Mouse (Mus musculus) R1 (cell line): Measurements from ENCODE around the gene Lrrc45.
"Not testable (repeated sequence)": the region's sequence is repeated elsewhere in the genome, so short reads cannot be mapped to it uniquely, and the experiment has no call there.

ENCODE experiments used
- DNase-seq: peaks from one replicate; pipeline ENCODE4 v3.0.0-alpha.2; 2018; ENCODE audit warnings: low read depth, low spot score

Gene Lrrc45

GRCm38 (mm10) chr11:120713580-120714518 lies at the start of gene Lrrc45, which contains the start of gene Cenpx:
Gene Lrrc45 (plus strand): TSS chr11:120713925.
Gene Cenpx (minus strand): TSS chr11:120713738.
- DNase-seq = peak; percentile 100

- no peak for DNase-seq
Observed at GRCm38 (mm10) chr11:120665406-120665805, 48.3 kb upstream of the Lrrc45 start.

GRCm38 (mm10) chr11:120666617-120667016 lies 47.1 kb upstream of the Lrrc45 start:
- DNase-seq = peak; percentile 67

GRCm38 (mm10) chr11:120672687-120673593 lies 40.8 kb upstream of the Lrrc45 start, which contains the start of gene Aspscr1:
Gene Aspscr1 (plus strand): TSS chr11:120672973.
- peak; percentile 97 for DNase-seq

- peak; percentile 45 for DNase-seq
Observed at GRCm38 (mm10) chr11:120673594-120674122, 40.1 kb upstream of the Lrrc45 start.

GRCm38 (mm10) chr11:120675875-120676274 lies 37.9 kb upstream of the Lrrc45 start:
- not testable (repeated sequence) for DNase-seq

GRCm38 (mm10) chr11:120676951-120677350 lies 36.8 kb upstream of the Lrrc45 start:
- DNase-seq = no peak

- peak; percentile 70 for DNase-seq
Observed at GRCm38 (mm10) chr11:120679909-120680308, 33.8 kb upstream of the Lrrc45 start.

GRCm38 (mm10) chr11:120682683-120683082 lies 31.0 kb upstream of the Lrrc45 start:
- no peak for DNase-seq

GRCm38 (mm10) chr11:120683536-120683935 lies 30.2 kb upstream of the Lrrc45 start:
- no peak for DNase-seq

- no peak for DNase-seq
Observed at GRCm38 (mm10) chr11:120684086-120684485, 29.6 kb upstream of the Lrrc45 start.

- DNase-seq = no peak
Observed at GRCm38 (mm10) chr11:120684660-120685059, 29.1 kb upstream of the Lrrc45 start.

- no peak for DNase-seq
Observed at GRCm38 (mm10) chr11:120686650-120687272, 27.0 kb upstream of the Lrrc45 start.

GRCm38 (mm10) chr11:120689365-120689764 lies 24.4 kb upstream of the Lrrc45 start:
- DNase-seq = no peak

GRCm38 (mm10) chr11:120692471-120693011 lies 21.2 kb upstream of the Lrrc45 start:
- DNase-seq = no peak

GRCm38 (mm10) chr11:120693461-120693860 lies 20.3 kb upstream of the Lrrc45 start:
- DNase-seq = no peak

- no peak for DNase-seq
Observed at GRCm38 (mm10) chr11:120695184-120695583, 18.5 kb upstream of the Lrrc45 start.

GRCm38 (mm10) chr11:120695641-120696040 lies 18.1 kb upstream of the Lrrc45 start:
- no peak for DNase-seq

GRCm38 (mm10) chr11:120696568-120696967 lies 17.2 kb upstream of the Lrrc45 start:
- DNase-seq = peak; percentile 78

GRCm38 (mm10) chr11:120697741-120698140 lies 16.0 kb upstream of the Lrrc45 start:
- DNase-seq = no peak
